Mouse (Mus musculus): ENCODE measurements at regions not wholly inside any gene's neighbourhood (a gene's known extent, or its start where the extent isn't known, plus 50 kb on each side); places are given as distances from the start of the nearest gene placed in this dataset.
A peak's percentile ranks its signal among the peaks of the same experiment; 100 is the strongest.

GRCm38 (mm10) chr4:124276741-124277455 lies 333.7 kb downstream of the 3100002H09Rik start:
- Histone ChIP-seq H3K4me2 (ENCODE audit: low read length) (peak overlapping the region; percentile 75), H3K27me3 (ENCODE audit: control insufficient read depth, insufficient read depth, low read depth, low read length) (no peaks in the 10 kb centered on the region), H3K9me3 (replicated peaks; ENCODE audit: control insufficient read depth, low read length, poor library complexity, severe bottlenecking) (no peaks in the 10 kb centered on the region), H3K27ac (ENCODE audit: low read length) (peak overlapping the region; percentile 79), H3K36me3 (ENCODE audit: control insufficient read depth, insufficient read depth, low read length) (no peaks in the 10 kb centered on the region), H3K4me1 (ENCODE audit: control insufficient read depth, insufficient read depth, low read length) (peaks cover 19% of the 10 kb centered on the region), H3K9ac (ENCODE audit: low read depth, low read length) (peak overlapping the region; percentile 51), H3K4me3 (ENCODE audit: low read depth, low read length) (peak overlapping the region; percentile 33)
- peak; percentile 79 for ATAC-seq
- WGBS: 2% methylated on average over 21 of the region's 21 CpGs

GRCm38 (mm10) chr4:124272002-124272401 lies 338.6 kb downstream of the 3100002H09Rik start:
- no peak for ATAC-seq
- Histone ChIP-seq H3K4me2 (ENCODE audit: low read length) (no peak overlapping the region), H3K27me3 (ENCODE audit: control insufficient read depth, insufficient read depth, low read depth, low read length) (no peaks in the 10 kb centered on the region), H3K36me3 (ENCODE audit: control insufficient read depth, insufficient read depth, low read length) (no peaks in the 10 kb centered on the region), H3K9me3 (replicated peaks; ENCODE audit: control insufficient read depth, low read length, poor library complexity, severe bottlenecking) (no peaks in the 10 kb centered on the region), H3K27ac (ENCODE audit: low read length) (no peak overlapping the region), H3K4me1 (ENCODE audit: control insufficient read depth, insufficient read depth, low read length) (peaks cover 3% of the 10 kb centered on the region), H3K9ac (ENCODE audit: low read depth, low read length) (no peak overlapping the region), H3K4me3 (ENCODE audit: low read depth, low read length) (no peak overlapping the region)
- WGBS: 90% methylated on average over 2 of the region's 2 CpGs

GRCm38 (mm10) chr4:124268404-124268803 lies 342.2 kb downstream of the 3100002H09Rik start:
- no peak overlapping the region for H3K4me3 ChIP-seq (ENCODE audit: low read depth, low read length)
- no peaks in the 10 kb centered on the region for H3K36me3 ChIP-seq (ENCODE audit: control insufficient read depth, insufficient read depth, low read length)
- H3K27me3 ChIP-seq (ENCODE audit: control insufficient read depth, insufficient read depth, low read depth, low read length): no peaks in the 10 kb centered on the region
- H3K4me2 ChIP-seq (ENCODE audit: low read length): no peak overlapping the region
- H3K9ac ChIP-seq (ENCODE audit: low read depth, low read length): no peak overlapping the region
- no peak for ATAC-seq
- no peaks in the 10 kb centered on the region for H3K9me3 ChIP-seq (replicated peaks; ENCODE audit: control insufficient read depth, low read length, poor library complexity, severe bottlenecking)
- no peak overlapping the region for H3K27ac ChIP-seq (ENCODE audit: low read length)
- peaks cover 4% of the 10 kb centered on the region; the same call in 1 of the 2 replicates for H3K4me1 ChIP-seq (ENCODE audit: control insufficient read depth, insufficient read depth, low read length)
- 82% methylated on average over 4 of the region's 4 CpGs for WGBS

GRCm38 (mm10) chr4:124266573-124266972 lies 344.0 kb downstream of the 3100002H09Rik start:
- Histone ChIP-seq H3K36me3 (ENCODE audit: control insufficient read depth, insufficient read depth, low read length) (no peaks in the 10 kb centered on the region), H3K4me3 (ENCODE audit: low read depth, low read length) (no peak overlapping the region), H3K4me2 (ENCODE audit: low read length) (no peak overlapping the region), H3K9ac (ENCODE audit: low read depth, low read length) (no peak overlapping the region), H3K27ac (ENCODE audit: low read length) (no peak overlapping the region), H3K9me3 (replicated peaks; ENCODE audit: control insufficient read depth, low read length, poor library complexity, severe bottlenecking) (0 out of 2 replicates have a peak, but pooled peaks cover 1% of the 10 kb centered on the region), H3K27me3 (ENCODE audit: control insufficient read depth, insufficient read depth, low read depth, low read length) (no peaks in the 10 kb centered on the region), H3K4me1 (ENCODE audit: control insufficient read depth, insufficient read depth, low read length) (peaks cover 4% of the 10 kb centered on the region; the same call in 1 of the 2 replicates)
- WGBS: 13% methylated on average over 4 of the region's 4 CpGs
- ATAC-seq: peak; percentile 73

GRCm38 (mm10) chr4:124265527-124265926 lies 345.1 kb downstream of the 3100002H09Rik start:
- H3K36me3 ChIP-seq (ENCODE audit: control insufficient read depth, insufficient read depth, low read length): no peaks in the 10 kb centered on the region
- 0 out of 2 replicates have a peak, but pooled peaks cover 3% of the 10 kb centered on the region for H3K9me3 ChIP-seq (replicated peaks; ENCODE audit: control insufficient read depth, low read length, poor library complexity, severe bottlenecking)
- H3K4me1 ChIP-seq (ENCODE audit: control insufficient read depth, insufficient read depth, low read length): peaks cover 4% of the 10 kb centered on the region; the same call in 1 of the 2 replicates
- no peak overlapping the region for H3K27ac ChIP-seq (ENCODE audit: low read length)
- no peak overlapping the region for H3K9ac ChIP-seq (ENCODE audit: low read depth, low read length)
- no peaks in the 10 kb centered on the region for H3K27me3 ChIP-seq (ENCODE audit: control insufficient read depth, insufficient read depth, low read depth, low read length)
- H3K4me2 ChIP-seq (ENCODE audit: low read length): no peak overlapping the region
- H3K4me3 ChIP-seq (ENCODE audit: low read depth, low read length): no peak overlapping the region
- ATAC-seq: no peak
- WGBS: 82% methylated on average over 15 of the region's 15 CpGs

- Histone ChIP-seq H3K9me3 (replicated peaks; ENCODE audit: control insufficient read depth, low read length, poor library complexity, severe bottlenecking) (0 out of 2 replicates have a peak, but pooled peaks cover 3% of the 10 kb centered on the region), H3K27me3 (ENCODE audit: control insufficient read depth, insufficient read depth, low read depth, low read length) (no peaks in the 10 kb centered on the region; the same call in 1 of the 2 replicates), H3K4me2 (ENCODE audit: low read length) (no peak overlapping the region), H3K4me3 (ENCODE audit: low read depth, low read length) (no peak overlapping the region), H3K27ac (ENCODE audit: low read length) (no peak overlapping the region), H3K4me1 (ENCODE audit: control insufficient read depth, insufficient read depth, low read length) (peaks cover 22% of the 10 kb centered on the region), H3K36me3 (ENCODE audit: control insufficient read depth, insufficient read depth, low read length) (no peaks in the 10 kb centered on the region), H3K9ac (ENCODE audit: low read depth, low read length) (no peak overlapping the region)
- ATAC-seq: no peak
- WGBS: 33% methylated on average over 9 of the region's 9 CpGs
Measured at GRCm38 (mm10) chr4:124257006-124257405, 339.2 kb upstream of the 4930535I16Rik start.

GRCm38 (mm10) chr4:124256515-124256914 lies 338.7 kb upstream of the 4930535I16Rik start:
- no peak overlapping the region for H3K9ac ChIP-seq (ENCODE audit: low read depth, low read length)
- H3K9me3 ChIP-seq (replicated peaks; ENCODE audit: control insufficient read depth, low read length, poor library complexity, severe bottlenecking): 0 out of 2 replicates have a peak, but pooled peaks cover under 1% of the 10 kb centered on the region
- WGBS: 64% methylated on average over 7 of the region's 7 CpGs
- ATAC-seq: no peak
- no peak overlapping the region for H3K4me3 ChIP-seq (ENCODE audit: low read depth, low read length)
- no peak overlapping the region for H3K27ac ChIP-seq (ENCODE audit: low read length)
- H3K27me3 ChIP-seq (ENCODE audit: control insufficient read depth, insufficient read depth, low read depth, low read length): no peaks in the 10 kb centered on the region; the same call in 1 of the 2 replicates
- H3K36me3 ChIP-seq (ENCODE audit: control insufficient read depth, insufficient read depth, low read length): no peaks in the 10 kb centered on the region
- no peak overlapping the region for H3K4me2 ChIP-seq (ENCODE audit: low read length)
- peaks cover 22% of the 10 kb centered on the region for H3K4me1 ChIP-seq (ENCODE audit: control insufficient read depth, insufficient read depth, low read length)

GRCm38 (mm10) chr4:124255183-124255543 lies 337.3 kb upstream of the 4930535I16Rik start:
- H3K9me3 ChIP-seq (replicated peaks; ENCODE audit: control insufficient read depth, low read length, poor library complexity, severe bottlenecking): no peaks in the 10 kb centered on the region
- no peak overlapping the region for H3K9ac ChIP-seq (ENCODE audit: low read depth, low read length)
- no peak overlapping the region for H3K4me3 ChIP-seq (ENCODE audit: low read depth, low read length)
- 15% methylated on average over 7 of the region's 7 CpGs for WGBS
- no peaks in the 10 kb centered on the region for H3K36me3 ChIP-seq (ENCODE audit: control insufficient read depth, insufficient read depth, low read length)
- H3K4me1 ChIP-seq (ENCODE audit: control insufficient read depth, insufficient read depth, low read length): peaks cover 22% of the 10 kb centered on the region
- ATAC-seq: no peak
- peak overlapping the region; percentile 36; the same call in 1 of the 2 replicates for H3K4me2 ChIP-seq (ENCODE audit: low read length)
- H3K27ac ChIP-seq (ENCODE audit: low read length): no peak overlapping the region
- no peaks in the 10 kb centered on the region; the same call in 1 of the 2 replicates for H3K27me3 ChIP-seq (ENCODE audit: control insufficient read depth, insufficient read depth, low read depth, low read length)

- H3K27ac ChIP-seq (ENCODE audit: low read length): no peak overlapping the region
- no peaks in the 10 kb centered on the region for H3K9me3 ChIP-seq (replicated peaks; ENCODE audit: control insufficient read depth, low read length, poor library complexity, severe bottlenecking)
- no peaks in the 10 kb centered on the region; the same call in 1 of the 2 replicates for H3K27me3 ChIP-seq (ENCODE audit: control insufficient read depth, insufficient read depth, low read depth, low read length)
- H3K4me3 ChIP-seq (ENCODE audit: low read depth, low read length): no peak overlapping the region
- no peak overlapping the region; the same call in 1 of the 2 replicates for H3K9ac ChIP-seq (ENCODE audit: low read depth, low read length)
- 9% methylated on average over 22 of the region's 22 CpGs for WGBS
- no peaks in the 10 kb centered on the region for H3K36me3 ChIP-seq (ENCODE audit: control insufficient read depth, insufficient read depth, low read length)
- peak overlapping the region; percentile 36 for H3K4me2 ChIP-seq (ENCODE audit: low read length)
- ATAC-seq: peak; percentile 39; the same call in 1 of the 2 replicates
- peaks cover 22% of the 10 kb centered on the region for H3K4me1 ChIP-seq (ENCODE audit: control insufficient read depth, insufficient read depth, low read length)
Measured at GRCm38 (mm10) chr4:124254446-124255182, 336.8 kb upstream of the 4930535I16Rik start.

Measured in midbrain, embryonic 16.5 days (tissue).